Mouse (Mus musculus): Measurements from ENCODE around the gene Zswim9.

The Zswim9 gene

GRCm38 (mm10) chr7:13278308-13278891 is at the start of gene Zswim9:
Gene Zswim9 (minus strand): TSS chr7:13278721.
- ChIA-PET CTCF (interaction anchor here in 1 of 4 experiments (1.8 kb wide), 1 partner anchor 10 kb away, joined by 4 read pairs; no protein-coding TSS in a partner anchor), POLR2A (interaction anchor here in 3 of 4 experiments (0.5 to 27.2 kb wide), 12 partner anchors 10 to 375 kb away, joined by 3 to 617 read pairs (median 6); no protein-coding TSS in a partner anchor)

- CTCF ChIA-PET, result no interaction called here
- POLR2A ChIA-PET, result interaction anchor here in 1 of 4 experiments (1.2 kb wide), 1 partner anchor 10 kb away, joined by 5 read pairs; no protein-coding TSS in a partner anchor
These were observed 45.8 kb upstream of the Zswim9 start, which contains the start of gene Pla2g4c for GRCm38 (mm10) chr7:13324316-13324715. Gene Pla2g4c (plus strand): TSS chr7:13324655.

GRCm38 (mm10) chr7:13321424-13321823 is 42.9 kb upstream of the Zswim9 start:
- CTCF ChIA-PET, result interaction anchor here in 2 of 4 experiments (0.9 to 1.4 kb wide), 2 partner anchors 33 kb away, joined by 3 read pairs; no protein-coding TSS in a partner anchor

GRCm38 (mm10) chr7:13314095-13314597 is 35.6 kb upstream of the Zswim9 start:
- POLR2A ChIA-PET, result interaction anchor here in 2 of 4 experiments (0.9 to 31.6 kb wide), 7 partner anchors 9 to 300 kb away, joined by 3 to 617 read pairs (median 4); partner anchors contain the start of genes Lig1 (in 1 of the 2) and Zswim9 (in 1 of the 2)
- CTCF ChIA-PET, result interaction anchor here in 2 of 4 experiments (0.6 to 0.7 kb wide), 2 partner anchors 26 to 114 kb away, joined by 3 read pairs; no protein-coding TSS in a partner anchor

More at GRCm38 (mm10) chr7:13321424-13321823, 42.9 kb upstream of the Zswim9 start:
- POLR2A ChIA-PET, result interaction anchor here in 1 of 4 experiments (0.7 to 2.0 kb wide), 4 partner anchors 10 to 33 kb away, joined by 3 to 8 read pairs (median 3); no protein-coding TSS in a partner anchor

- POLR2A ChIA-PET, result interaction anchor here in 2 of 4 experiments (0.6 to 31.6 kb wide), 8 partner anchors 9 to 389 kb away, joined by 3 to 617 read pairs (median 3); partner anchors contain the start of genes Lig1 (in 1 of the 2), Rps5 (in 1 of the 2) and Zswim9 (in 1 of the 2)
- CTCF ChIA-PET, result no interaction called here
These were observed 32.9 kb upstream of the Zswim9 start for GRCm38 (mm10) chr7:13311401-13311800.

- ChIA-PET POLR2A (interaction anchor here in 2 of 4 experiments (0.6 to 31.6 kb wide), 9 partner anchors 8 to 389 kb away, joined by 3 to 617 read pairs (median 3); partner anchors contain the start of genes Lig1 (in 1 of the 2), Rps5 (in 1 of the 2) and Zswim9 (in 1 of the 2)), CTCF (no interaction called here)
These were observed 32.1 kb upstream of the Zswim9 start for GRCm38 (mm10) chr7:13310493-13311199.

- ChIA-PET POLR2A (interaction anchor here in 2 of 4 experiments (1.0 to 31.6 kb wide), 3 partner anchors 12 to 32 kb away, joined by 3 to 617 read pairs (median 3); partner anchors contain the start of genes Lig1 (in 2 of the 2) and Zswim9 (in 1 of the 2)), CTCF (interaction anchor here in 1 of 4 experiments (2.0 kb wide), 1 partner anchor 21 kb away, joined by 5 read pairs; no protein-coding TSS in a partner anchor)
These were observed 30.9 kb upstream of the Zswim9 start for GRCm38 (mm10) chr7:13309407-13309806.

DNA sequence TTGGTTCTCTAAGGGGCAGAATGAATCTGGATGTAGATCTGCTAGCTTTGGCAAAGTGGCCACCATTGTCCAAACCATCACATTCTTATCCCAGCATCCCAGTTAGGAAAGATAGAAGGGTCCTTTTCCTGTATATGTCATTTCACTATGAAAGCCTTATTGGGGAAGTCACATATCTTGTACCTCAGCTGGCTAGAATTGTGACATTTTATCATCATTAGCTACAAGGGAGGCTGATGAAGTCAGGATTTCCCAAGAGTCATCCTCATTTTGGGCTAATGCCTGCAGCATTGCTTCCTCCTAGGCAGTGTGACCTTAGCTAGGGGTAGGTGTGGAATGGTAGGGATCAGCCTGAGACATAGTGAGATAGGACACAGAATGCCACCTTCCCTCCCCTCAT is 24.9 kb upstream of the Zswim9 start:
- ChIA-PET CTCF (no interaction called here), POLR2A (interaction anchor here in 3 of 4 experiments (1.1 to 31.6 kb wide), 5 partner anchors 8 to 27 kb away, joined by 3 to 617 read pairs (median 4); partner anchors contain the start of genes Lig1 (in 2 of the 3) and Zswim9 (in 1 of the 3))

GRCm38 (mm10) chr7:13302780-13303179 is 24.3 kb upstream of the Zswim9 start:
- ChIA-PET CTCF (no interaction called here), POLR2A (interaction anchor here in 2 of 4 experiments (1.5 to 31.6 kb wide), 3 partner anchors 8 to 15 kb away, joined by 3 to 617 read pairs (median 4); partner anchors contain the start of genes Lig1 (in 1 of the 2) and Zswim9 (in 1 of the 2))

- ChIA-PET POLR2A (interaction anchor here in 2 of 4 experiments (1.0 to 31.6 kb wide), 5 partner anchors 2 to 244 kb away, joined by 3 to 617 read pairs (median 5); partner anchors contain the start of genes Lig1 (in 1 of the 2) and Zswim9 (in 1 of the 2)), CTCF (interaction anchor here in 1 of 4 experiments (0.9 kb wide), 1 partner anchor 13 kb away, joined by 4 read pairs; no protein-coding TSS in a partner anchor)
These were observed 23.1 kb upstream of the Zswim9 start for GRCm38 (mm10) chr7:13301643-13302042.

- ChIA-PET CTCF (interaction anchor here in 2 of 4 experiments (1.0 to 3.5 kb wide), 3 partner anchors 10 to 19 kb away, joined by 3 to 17 read pairs (median 10); no protein-coding TSS in a partner anchor), POLR2A (interaction anchor here in 3 of 4 experiments (1.0 to 31.6 kb wide), 9 partner anchors 4 to 377 kb away, joined by 4 to 617 read pairs (median 7); partner anchors contain the start of genes Lig1 (in 2 of the 3), Zswim9 (in 2 of the 3) and Rps5 (in 1 of the 3))
These were observed 20.3 kb upstream of the Zswim9 start for GRCm38 (mm10) chr7:13298821-13299220.

DNA sequence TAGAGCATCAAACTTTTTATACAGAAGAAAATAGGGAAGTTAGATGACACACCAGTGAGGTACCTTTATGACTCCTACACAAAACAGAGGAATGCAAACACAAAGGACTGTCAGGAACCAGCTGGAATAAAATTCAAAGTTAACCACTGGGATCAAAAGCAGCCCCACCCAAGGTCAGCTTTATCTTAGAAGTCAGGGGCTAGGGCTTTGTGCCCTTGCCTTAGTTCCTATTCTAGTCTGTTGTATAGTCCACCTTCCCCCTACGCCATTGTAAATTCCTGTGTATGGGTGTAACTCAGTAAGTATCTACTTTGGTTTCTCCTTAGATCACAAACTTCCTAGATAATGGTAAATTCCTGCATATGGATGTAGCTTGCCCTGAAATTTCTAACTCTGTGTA is 19.1 kb upstream of the Zswim9 start:
- CTCF ChIA-PET, result interaction anchor here in 2 of 4 experiments (0.6 to 3.5 kb wide), 3 partner anchors 9 to 427 kb away, joined by 3 to 17 read pairs (median 10); no protein-coding TSS in a partner anchor
- POLR2A ChIA-PET, result interaction anchor here (0.6 to 31.6 kb wide), 19 partner anchors 6 to 463 kb away, joined by 3 to 617 read pairs (median 5); partner anchors contain the start of genes Lig1 (in 2 of the 4), Zswim9 (in 2 of the 4), Rps5 (in 1 of the 4) and Zfp110 (in 1 of the 4)

DNA sequence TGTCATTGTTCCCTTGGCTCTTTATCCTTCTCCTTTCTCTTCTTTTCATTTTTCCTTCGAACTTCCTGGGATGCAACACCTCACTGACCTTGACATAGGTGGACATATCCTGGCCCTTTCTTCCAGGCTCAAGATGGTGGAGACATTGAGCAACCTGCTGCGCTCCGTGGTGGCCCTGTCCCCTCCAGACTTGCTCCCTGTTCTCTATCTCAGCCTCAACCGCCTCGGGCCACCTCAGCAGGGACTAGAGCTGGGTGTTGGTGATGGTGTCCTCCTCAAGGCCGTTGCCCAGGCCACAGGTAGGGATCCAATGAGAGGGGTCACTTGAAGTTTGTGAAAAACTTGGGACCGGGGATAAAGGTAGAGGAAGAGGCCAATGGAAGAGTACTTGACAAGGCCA is 16.7 kb upstream of the Zswim9 start:
- ChIA-PET CTCF (no interaction called here), POLR2A (interaction anchor here in 3 of 4 experiments (0.6 to 31.6 kb wide), 6 partner anchors 7 to 352 kb away, joined by 3 to 617 read pairs (median 12); partner anchors contain the start of genes Lig1 (in 2 of the 3) and Zswim9 (in 2 of the 3))

DNA sequence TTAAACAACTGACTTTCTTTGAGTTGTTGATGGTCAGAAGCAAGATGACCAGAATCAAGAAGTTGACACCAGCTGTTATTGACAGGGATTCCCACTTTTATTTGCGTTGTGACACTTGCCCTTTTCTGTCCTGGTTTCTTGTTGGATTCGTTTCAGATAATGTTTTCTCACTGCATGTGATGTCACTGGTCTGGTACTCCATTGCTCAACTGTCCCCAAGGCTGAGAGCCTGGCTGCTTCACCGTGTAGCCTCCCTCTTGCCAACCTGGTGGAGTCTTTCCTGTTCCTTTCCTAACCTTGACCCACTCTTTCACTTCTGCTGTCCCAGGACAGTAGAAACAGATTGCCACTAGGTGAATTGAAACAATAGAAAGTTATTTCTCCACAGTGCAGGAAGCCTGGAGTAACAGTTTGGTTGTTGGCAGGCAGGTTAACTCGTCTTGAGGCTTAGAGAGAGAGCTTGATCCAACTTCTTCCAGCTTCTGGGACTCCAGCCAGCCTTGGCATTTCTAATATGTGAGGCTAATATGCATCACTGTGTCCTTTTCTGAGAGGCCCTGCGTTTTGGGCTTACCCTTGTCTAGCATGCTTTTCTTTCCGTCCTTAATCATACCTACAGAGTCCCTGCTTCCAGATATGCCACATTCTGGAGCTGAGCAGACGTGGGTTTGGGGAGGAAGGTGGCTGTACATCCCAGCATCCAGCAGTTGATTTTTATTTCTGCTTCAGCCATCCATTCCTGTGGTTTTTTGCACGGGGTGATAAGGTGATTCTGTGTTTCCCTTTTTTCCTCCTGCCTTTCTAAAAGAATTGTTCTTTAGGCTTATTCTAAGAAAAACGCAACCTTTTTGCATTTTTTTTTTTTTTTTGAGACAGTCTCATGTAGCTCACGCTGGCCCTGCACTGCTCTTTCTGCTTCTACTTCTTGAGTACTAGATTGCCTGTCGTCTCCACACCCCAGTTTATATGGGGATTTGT is 15.6 kb upstream of the Zswim9 start:
- CTCF ChIA-PET, result interaction anchor here in 1 of 4 experiments (0.7 kb wide), 1 partner anchor 177 kb away, joined by 4 read pairs; no protein-coding TSS in a partner anchor
- POLR2A ChIA-PET, result interaction anchor here in 2 of 4 experiments (0.6 to 31.6 kb wide), 5 partner anchors 6 to 375 kb away, joined by 3 to 617 read pairs (median 7); partner anchors contain the start of genes Lig1 (in 1 of the 2) and Zswim9 (in 1 of the 2)

GRCm38 (mm10) chr7:13291370-13291769 is 12.8 kb upstream of the Zswim9 start:
- CTCF ChIA-PET, result no interaction called here
- POLR2A ChIA-PET, result interaction anchor here in 1 of 4 experiments (2.0 to 31.6 kb wide), 3 partner anchors 3 to 232 kb away, joined by 4 to 617 read pairs (median 617); partner anchors contain the start of genes Lig1 and Zswim9

- ChIA-PET CTCF (interaction anchor here in 2 of 4 experiments (0.6 to 1.7 kb wide), 2 partner anchors 42 to 221 kb away, joined by 3 read pairs; no protein-coding TSS in a partner anchor), POLR2A (interaction anchor here in 2 of 4 experiments (1.0 to 31.6 kb wide), 7 partner anchors 2 to 247 kb away, joined by 3 to 617 read pairs (median 4); partner anchors contain the start of genes Lig1 (in 1 of the 2) and Zswim9 (in 1 of the 2))
These were observed 11.6 kb upstream of the Zswim9 start for GRCm38 (mm10) chr7:13290041-13290675.
